Mouse (Mus musculus) effector memory CD4-positive, alpha-beta T cell, adult 5 months (primary cell): ENCODE measurements around the gene Ptx3. TPM values are rescaled to one million over a fixed set of nuclear protein-coding genes. Genes with fewer than 3 reads are reported as not detected.

ENCODE experiments used
- polyA plus RNA-seq: library from polyadenylated mRNA; unstranded; fragments of 100-300 nt; shearing (Covaris generic); gene quantifications from one replicate; pipeline ENCODE4 v1.2.1, GENCODE M21; 2017

The Ptx3 gene
- not detected for polyA plus RNA-seq

DNA sequence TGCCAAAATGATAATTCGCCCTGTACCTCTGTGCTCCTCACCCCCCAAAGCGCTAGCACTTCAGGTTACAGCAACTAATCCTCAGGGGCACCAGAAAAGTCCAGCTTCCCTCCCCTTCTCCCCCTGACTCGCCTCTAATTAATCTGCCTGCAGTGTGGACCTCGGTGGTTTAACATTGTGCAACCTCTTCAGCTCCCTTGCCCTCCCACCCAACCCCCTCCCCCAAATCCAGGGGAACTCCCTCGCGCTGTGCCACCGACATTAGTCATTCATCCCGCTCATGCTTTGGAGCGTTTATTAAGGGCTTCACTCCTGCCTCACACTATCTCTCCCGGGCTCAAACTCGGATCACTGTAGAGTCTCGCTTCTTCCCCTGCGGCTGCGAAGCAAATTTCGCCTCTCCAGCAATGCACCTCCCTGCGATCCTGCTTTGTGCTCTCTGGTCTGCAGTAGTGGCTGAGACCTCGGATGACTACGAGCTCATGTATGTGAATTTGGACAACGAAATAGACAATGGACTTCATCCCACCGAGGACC lies at the start of gene Ptx3:
Gene Ptx3, plus strand, starts transcription at position 256 of the 537 bp plus-strand sequence.

Other genes with a start within 250 kb of the Ptx3 start
- gene Veph1, start 76.9 kb downstream of the Ptx3 start, polyA plus RNA-seq = not detected